Mouse (Mus musculus) right cerebral cortex, postnatal 4 days (tissue): ENCODE measurements around the gene Nhlh1.

Source experiments
- DNase-seq: peaks from one replicate; pipeline ENCODE4 v3.0.0-alpha.2; 2022

Nhlh1 gene

DNA sequence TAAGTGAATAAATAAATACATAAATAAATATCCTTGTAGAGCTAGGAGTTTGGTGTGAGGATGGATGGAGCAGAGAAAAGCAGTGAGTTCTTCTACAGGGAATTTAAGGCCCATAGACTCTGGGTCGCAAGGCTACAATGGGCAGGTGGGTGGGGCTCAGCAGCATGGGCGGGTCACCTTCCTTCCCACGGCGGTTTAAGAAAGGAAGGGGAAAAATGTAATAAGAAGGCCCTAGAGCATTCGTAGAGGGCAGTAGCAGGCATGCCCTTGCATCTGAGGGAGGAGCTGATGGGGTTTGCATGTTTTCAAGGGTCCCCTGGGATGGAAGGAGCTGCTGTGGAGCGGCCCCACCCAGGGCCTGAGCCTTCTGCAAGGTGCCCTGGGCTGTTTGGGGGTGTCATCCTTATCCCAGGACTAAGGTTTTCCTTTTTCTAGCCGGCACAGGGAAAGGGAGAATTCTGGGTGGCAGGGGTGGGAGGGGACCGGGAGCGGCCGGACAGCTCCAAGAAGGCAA is 4.5 kb downstream of the Nhlh1 start:
- DNase-seq = no peak

GRCm38 (mm10) chr1:172049131-172049782 is 8.1 kb downstream of the Nhlh1 start:
- no peak for DNase-seq

DNA sequence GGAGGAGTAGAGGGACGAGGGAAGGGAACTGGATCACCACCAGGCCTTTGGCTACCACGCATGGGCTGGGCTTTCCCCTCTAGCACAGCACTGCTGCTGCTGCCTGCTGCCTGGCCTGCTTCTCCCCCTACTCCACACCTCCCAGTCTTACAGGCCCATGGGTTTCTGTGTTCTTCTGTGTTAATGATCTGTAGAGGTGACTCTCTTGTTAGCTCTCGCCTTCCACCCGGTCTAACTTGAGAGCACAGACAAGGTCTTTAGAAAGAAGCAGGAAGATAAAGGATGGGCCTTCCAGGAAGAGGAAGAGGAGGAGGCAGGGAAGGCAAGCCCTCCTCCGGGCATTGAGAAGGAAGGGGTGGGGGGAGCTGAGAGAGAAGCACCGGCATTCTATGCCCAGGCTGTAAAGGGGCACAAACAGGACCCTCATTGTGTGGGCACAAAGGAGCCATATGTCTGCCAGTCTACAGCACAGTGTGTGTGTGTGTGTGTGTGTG is 9.1 kb downstream of the Nhlh1 start:
- DNase-seq = no peak

DNA sequence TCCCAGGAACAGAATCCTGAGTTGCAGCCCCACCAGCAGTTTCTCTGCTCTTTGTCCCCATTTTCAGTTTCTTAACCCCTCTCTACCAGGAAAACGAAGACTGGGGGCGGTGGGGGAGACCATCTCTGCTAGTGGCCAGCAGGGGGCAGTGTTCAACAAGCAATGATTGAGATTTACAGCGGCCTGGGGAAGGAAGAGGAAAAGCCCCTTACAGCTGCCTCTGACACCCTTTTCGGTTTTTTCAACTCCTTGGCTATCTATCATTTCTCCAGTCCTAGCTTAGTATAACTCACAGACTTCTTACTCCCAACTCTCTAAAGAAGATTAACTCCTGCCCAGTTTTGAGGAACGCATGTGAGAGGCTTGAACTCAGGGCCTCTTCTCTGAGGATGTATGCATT is 10.4 kb downstream of the Nhlh1 start:
- peak; percentile 83 for DNase-seq

- no peak for DNase-seq
These were observed 11.0 kb downstream of the Nhlh1 start for GRCm38 (mm10) chr1:172046410-172046809.

- no peak for DNase-seq
These were observed 27.5 kb downstream of the Nhlh1 start for GRCm38 (mm10) chr1:172029914-172030313.

DNA sequence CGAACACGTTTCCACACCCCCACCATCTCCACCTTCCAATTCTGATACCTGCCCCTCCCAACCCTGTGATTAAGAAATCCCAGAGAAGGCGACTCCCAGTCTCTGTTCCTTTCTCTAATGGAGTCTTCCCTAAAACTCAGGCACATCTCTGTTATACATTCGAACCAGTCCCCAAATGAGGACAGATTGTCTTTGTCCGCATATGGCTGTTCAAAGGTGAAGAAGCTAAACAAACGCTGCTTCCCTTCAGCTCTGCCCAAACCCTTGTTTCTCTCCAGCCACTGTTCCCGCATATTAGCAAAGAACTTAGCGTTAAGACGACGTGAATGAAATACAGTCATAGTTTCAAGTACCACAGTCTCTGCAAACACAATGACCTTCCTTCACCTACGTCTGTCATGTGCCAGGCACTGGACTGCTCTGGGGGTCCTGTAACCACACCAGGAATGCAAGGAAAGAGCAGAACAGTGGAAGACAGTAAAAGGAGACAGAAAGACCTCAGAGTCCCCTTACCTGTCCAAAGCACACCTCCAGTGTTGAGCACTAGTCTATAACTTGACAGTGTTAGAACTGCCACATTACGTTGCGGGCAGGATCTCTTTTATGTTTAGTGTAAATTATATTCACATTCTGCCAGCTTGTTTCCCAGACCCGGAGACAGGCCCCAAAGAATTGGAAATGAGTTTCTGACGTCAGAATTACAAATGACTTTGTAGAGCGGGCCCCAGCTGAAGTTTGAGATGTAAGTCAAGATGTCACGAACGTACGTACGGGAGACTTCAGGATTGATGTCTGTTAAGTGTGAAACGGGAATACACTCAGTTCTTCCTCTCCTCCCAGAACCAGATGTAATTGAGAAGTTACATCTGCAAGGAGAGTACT is 28.7 kb downstream of the Nhlh1 start, which contains the start of gene Vangl2:
TSS of gene Vangl2 (minus strand) at position 51 of the 882 bp plus-strand sequence.
- no peak for DNase-seq

GRCm38 (mm10) chr1:172027809-172028102 is 29.6 kb downstream of the Nhlh1 start:
- DNase-seq = no peak

GRCm38 (mm10) chr1:172027010-172027808 is 30.2 kb downstream of the Nhlh1 start:
- DNase-seq = peak; percentile 96

DNA sequence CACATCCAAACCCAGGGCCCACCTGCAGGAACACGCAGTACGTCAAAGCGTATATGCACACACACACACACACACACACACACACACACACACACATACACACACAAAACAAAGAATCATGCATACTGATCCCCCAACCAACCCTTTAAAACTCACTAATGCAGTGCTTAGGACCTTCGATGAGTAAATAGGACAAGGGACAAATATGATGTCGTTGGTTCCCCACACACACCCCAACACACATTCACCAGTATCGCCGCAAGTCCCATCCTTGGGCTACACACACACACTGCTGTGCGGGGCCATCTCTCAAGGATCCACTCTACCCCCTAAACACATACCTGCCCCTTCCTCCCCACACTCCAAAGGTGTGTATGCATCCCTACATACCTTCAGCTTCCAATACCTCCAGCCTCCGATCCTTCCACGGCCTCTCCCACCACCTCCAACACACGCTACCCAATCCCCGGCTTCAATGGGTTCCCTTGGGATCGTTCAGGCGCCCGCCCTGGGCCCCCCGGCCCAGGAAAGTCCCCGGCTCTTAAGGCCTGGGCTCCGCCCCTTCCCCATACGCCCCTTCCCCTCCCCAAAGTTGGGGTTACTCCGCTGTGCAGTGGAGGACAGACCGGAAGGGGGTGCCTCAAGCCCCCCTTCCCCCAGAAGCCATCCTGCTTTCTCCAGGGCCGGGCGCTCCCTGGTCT is 31.0 kb downstream of the Nhlh1 start:
- DNase-seq = peak; percentile 64

- DNase-seq = no peak
These were observed 32.0 kb downstream of the Nhlh1 start for GRCm38 (mm10) chr1:172025201-172025904.

DNA sequence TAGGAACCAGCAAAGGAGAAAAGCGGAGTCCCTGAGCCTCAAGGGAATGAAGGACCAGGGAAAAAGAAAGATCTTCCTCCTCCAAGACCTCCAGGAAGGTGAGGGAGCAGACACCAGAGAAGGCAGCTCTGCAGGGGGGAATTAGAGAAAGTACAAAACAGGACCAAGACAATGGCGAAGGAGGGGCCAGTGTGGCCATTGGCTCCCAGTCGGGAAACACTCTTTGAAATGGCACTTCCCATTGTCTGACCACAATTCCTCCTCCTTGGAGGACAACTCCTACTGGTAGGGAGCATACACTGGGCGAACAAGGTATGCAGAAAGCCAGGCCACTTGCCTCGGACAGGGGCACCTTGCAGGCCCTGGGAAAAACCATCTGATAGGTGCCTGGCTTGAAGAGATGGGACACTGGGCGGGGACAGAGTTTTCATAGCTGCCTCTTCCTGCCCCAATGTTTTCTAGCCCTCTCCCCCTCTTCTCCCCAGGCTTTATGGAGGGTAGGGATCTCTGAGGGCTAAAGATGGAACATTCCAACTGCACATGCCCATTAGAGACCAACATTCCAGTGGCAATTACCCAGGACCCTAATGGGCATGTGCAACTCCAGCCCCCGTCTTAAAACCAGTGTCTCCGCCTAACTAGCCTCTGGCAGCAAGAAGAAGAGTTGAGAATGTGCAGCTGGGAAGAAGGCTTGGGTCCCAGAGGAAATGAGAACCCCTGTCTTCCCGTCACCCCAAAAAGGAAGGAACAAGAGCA is 33.1 kb downstream of the Nhlh1 start:
- DNase-seq = no peak

DNA sequence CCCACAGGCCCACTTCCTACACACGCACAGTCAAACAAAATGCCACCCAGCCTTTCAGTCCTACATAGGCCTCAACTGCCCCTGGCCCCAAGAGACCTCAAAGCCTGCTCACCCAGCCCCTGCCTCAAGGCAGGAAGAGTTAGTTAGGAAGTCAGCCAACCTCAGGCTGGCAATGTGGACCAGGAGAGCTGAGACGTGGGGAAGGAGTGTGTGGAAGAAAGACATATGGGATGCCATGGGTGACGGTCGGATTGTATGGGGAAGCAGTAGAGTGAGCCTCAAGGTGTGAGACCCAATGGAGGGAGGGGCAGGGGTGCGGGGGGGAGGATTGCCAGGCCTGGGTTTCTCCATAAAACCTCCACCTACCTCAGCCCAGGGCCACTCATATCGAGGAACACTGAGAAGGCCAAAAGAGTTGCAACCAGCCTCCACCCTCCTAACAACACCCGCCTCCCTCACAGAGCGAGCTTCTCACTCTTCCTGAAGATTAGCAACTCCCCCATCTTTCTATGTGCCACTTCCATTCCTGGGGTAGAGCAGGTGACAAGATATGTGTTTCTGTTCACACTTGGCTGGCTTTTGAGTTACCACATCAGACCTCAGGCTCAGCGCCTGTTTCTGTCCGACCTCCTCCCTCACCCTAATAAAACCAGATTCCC is 37.4 kb downstream of the Nhlh1 start:
- DNase-seq = no peak

DNA sequence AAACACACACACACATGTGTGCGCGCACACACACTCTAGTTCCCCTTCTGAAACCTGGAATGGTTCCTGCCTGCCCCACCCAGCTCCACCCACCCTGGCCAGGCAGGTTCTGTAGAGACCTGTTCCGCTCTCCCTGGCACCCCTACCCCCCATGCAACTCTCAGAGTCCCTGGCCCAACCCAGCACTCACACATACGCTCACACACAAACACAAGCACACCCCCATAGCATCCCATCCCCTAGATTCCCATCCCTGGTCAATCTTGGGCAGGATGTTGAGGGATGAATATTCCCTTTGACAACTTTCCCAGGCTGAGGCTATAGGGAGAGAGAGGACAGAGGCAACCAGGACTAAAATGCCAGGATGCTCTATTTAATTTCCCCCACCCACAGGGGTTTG is 38.0 kb downstream of the Nhlh1 start:
- DNase-seq = no peak

GRCm38 (mm10) chr1:172018336-172019311 is 38.7 kb downstream of the Nhlh1 start:
- DNase-seq = no peak

DNA sequence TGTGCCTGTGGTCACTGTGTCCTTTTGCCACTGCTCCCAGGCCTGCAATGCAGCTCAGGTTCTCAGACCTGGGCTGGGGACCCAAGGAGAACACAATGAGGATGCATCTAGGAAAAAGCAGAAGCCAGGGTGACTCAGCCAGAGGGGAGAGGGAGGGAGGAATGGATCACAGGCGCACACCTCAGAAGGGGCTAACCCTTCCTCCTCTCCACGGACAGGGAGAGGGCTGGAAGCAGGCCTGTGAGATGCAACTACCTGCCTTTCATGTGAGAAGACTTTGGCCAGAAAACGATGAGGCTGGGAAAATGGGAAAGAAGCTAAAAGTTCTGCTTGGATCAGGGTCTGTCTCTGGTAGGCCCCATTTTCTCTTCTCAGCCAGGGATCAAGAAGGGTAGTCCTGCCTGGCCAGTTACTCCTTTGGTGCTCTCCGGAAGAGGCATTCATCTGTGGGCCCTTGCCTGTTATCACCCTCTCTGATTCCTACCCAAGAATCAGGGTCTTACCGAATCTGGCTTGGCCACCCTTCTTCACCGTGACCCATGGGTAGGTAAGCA is 39.8 kb downstream of the Nhlh1 start:
- DNase-seq = no peak

GRCm38 (mm10) chr1:172016660-172017516 is 40.5 kb downstream of the Nhlh1 start:
- no peak for DNase-seq

DNA sequence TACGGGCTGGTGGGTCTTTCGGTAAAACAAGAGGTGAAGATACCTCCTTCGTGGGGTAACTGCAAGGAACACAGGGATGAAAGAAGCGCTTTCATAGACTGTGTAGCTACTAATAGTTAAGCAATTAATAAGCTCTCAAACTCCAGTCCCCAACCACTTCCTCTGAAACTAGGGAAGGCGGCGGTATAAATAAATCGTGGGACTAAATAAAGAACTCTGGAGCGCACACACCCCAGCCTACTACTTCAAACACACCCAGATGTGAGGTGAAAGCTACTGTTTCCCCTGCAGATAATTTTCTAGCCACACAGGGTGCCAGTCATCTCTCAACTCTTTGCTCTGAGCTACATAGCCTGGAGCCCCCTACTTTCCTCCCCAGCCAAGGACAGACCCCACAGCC is 41.3 kb downstream of the Nhlh1 start:
- DNase-seq = no peak
